Mouse (Mus musculus) heart, embryonic 15.5 days (tissue): ENCODE data around the gene Ms4a3. TPM values are rescaled to one million over a fixed set of nuclear protein-coding genes. Genes with fewer than 3 reads are reported as not detected.

Source experiments
- ATAC-seq: fragments of 200-750 bp; cut with Nextera tagmentation; replicated peaks from 2 replicates; pipeline ENCODE4 v1.8.0; 2017; ENCODE audit warnings: low read depth, moderate TSS enrichment; ENCODE audit not compliant: insufficient number of reproducible peaks, insufficient read depth, low FRiP score
- H3K27ac ChIP-seq: fragments of 300-500 bp; sonication (generic); 2 replicates; pipeline ENCODE4 v1.5.1; 2015; ENCODE audit warnings: mild to moderate bottlenecking, inconsistent platforms
- H3K27me3 ChIP-seq: fragments of 300-500 bp; sonication (generic); 2 replicates; pipeline ENCODE4 v1.6.1; 2015; ENCODE audit warnings: inconsistent platforms
- H3K36me3 ChIP-seq: fragments of 300-500 bp; sonication (generic); 2 replicates; pipeline ENCODE4 v1.6.1; 2015; ENCODE audit warnings: mild to moderate bottlenecking, inconsistent platforms
- H3K4me1 ChIP-seq: fragments of 300-500 bp; sonication (generic); replicated peaks from 2 replicates; pipeline ENCODE4 v1.6.1; 2015; ENCODE audit warnings: inconsistent platforms
- H3K4me2 ChIP-seq: fragments of 300-500 bp; sonication (generic); 2 replicates; pipeline ENCODE4 v1.6.1; 2015; ENCODE audit warnings: inconsistent platforms, mild to moderate bottlenecking, moderate library complexity
- H3K4me3 ChIP-seq: fragments of 300-500 bp; sonication (generic); 2 replicates; pipeline ENCODE4 v1.5.1; 2015; ENCODE audit warnings: mild to moderate bottlenecking, inconsistent platforms
- H3K9ac ChIP-seq: fragments of 300-500 bp; sonication (generic); 2 replicates; pipeline ENCODE4 v1.6.1; 2015; ENCODE audit warnings: mild to moderate bottlenecking, inconsistent platforms
- H3K9me3 ChIP-seq: fragments of 300-500 bp; sonication (generic); replicated peaks from 2 replicates; pipeline ENCODE4 v1.6.1; 2016; ENCODE audit warnings: inconsistent platforms
- WGBS: fragments of 180-500 bp; shearing (Covaris S2); methylation state at CpG from one replicate; pipeline ENCODE4 v1.1.7; 2015; ENCODE audit warnings: mixed read lengths; 5-methylcytosine and 5-hydroxymethylcytosine counted together
- polyA plus RNA-seq: library from polyadenylated mRNA; unstranded; fragments of >200 nt; fragmentation: Nextera tagmentation; extraction: Ambion mirVana; gene quantifications from 2 replicates; pipeline ENCODE4 v1.2.1, GENCODE M21; 2015

Gene Ms4a3
- polyA plus RNA-seq, 1 experiment from 2014 or later, result not detected

DNA sequence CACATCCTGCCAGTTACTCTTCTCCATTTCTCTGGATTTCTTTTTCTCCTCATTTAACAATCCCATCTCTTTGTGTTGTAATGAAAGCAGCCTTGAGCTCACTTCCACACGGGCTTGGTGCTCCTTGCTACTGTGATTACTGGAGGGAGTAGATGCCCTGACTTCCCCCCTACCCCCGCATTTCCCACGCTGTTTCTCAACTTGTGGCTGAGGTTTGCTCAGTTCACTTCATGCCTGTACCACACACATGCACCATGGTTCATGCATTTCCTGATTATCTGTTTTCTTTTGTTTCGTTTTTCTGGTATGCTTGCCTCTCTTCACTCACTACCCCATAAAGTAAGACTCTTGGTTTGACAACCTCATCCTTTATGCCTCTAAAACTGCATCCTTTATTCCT lies 51.4 kb downstream of the Ms4a3 start:
- no peak for ATAC-seq
- Histone ChIP-seq H3K36me3 (no peaks in the 10 kb centered on the region), H3K4me2 (no peak overlapping the region), H3K9ac (no peak overlapping the region), H3K9me3 (no peaks in the 10 kb centered on the region), H3K4me1 (no peaks in the 10 kb centered on the region), H3K4me3 (no peak overlapping the region), H3K27ac (no peak overlapping the region), H3K27me3 (no peaks in the 10 kb centered on the region)
- 55% methylated on average over 4 of the region's 4 CpGs for whole genome bisulfite sequencing

Other genes starting within 250 kb of the Ms4a3 start
- 1.1 and 1.4 TPM in 2 replicates for gene Ms4a4c, start 236.1 kb downstream of the Ms4a3 start, polyA plus RNA-seq
- gene Ms4a4b, start 197.3 kb downstream of the Ms4a3 start, polyA plus RNA-seq, result 0.16 and 1.5 TPM in 2 replicates
- 4.5 and 5.8 TPM in 2 replicates for gene Ms4a6c, start 171.5 kb downstream of the Ms4a3 start, polyA plus RNA-seq
- not detected in 2 replicates for gene Gm8369, start 154.9 kb downstream of the Ms4a3 start, polyA plus RNA-seq
- gene Ms4a6b, start 124.3 kb downstream of the Ms4a3 start, polyA plus RNA-seq, result 3.6 and 7.2 TPM in 2 replicates
- gene Ms4a4d, start 104.0 kb downstream of the Ms4a3 start, polyA plus RNA-seq, result 0.56 and 0.63 TPM in 2 replicates
- 3.7 and 5.3 TPM in 2 replicates for gene Ms4a6d, start 36.0 kb downstream of the Ms4a3 start, polyA plus RNA-seq
- 0.05 TPM in 1 of 2 replicates, not detected in the other for gene Ms4a2, start 17.1 kb downstream of the Ms4a3 start, polyA plus RNA-seq
- gene Oosp2, start 19.7 kb upstream of the Ms4a3 start, polyA plus RNA-seq, result not detected in 2 replicates
- not detected in 2 replicates for gene Oosp1, start 50.3 kb upstream of the Ms4a3 start, polyA plus RNA-seq
- gene Oosp3, start 56.2 kb upstream of the Ms4a3 start, polyA plus RNA-seq, result not detected in 2 replicates
- not detected in 2 replicates for gene Gif, start 106.7 kb upstream of the Ms4a3 start, polyA plus RNA-seq
- gene Mrpl16, start 129.5 kb upstream of the Ms4a3 start, polyA plus RNA-seq, result 59.4 and 66.6 TPM in 2 replicates
- gene Stx3, start 178.6 kb upstream of the Ms4a3 start, polyA plus RNA-seq, result 4.3 and 5.9 TPM in 2 replicates
- gene Olfr1417, start 198.4 kb upstream of the Ms4a3 start, polyA plus RNA-seq, result not detected in 2 replicates
- gene Olfr1418, start 220.2 kb upstream of the Ms4a3 start, polyA plus RNA-seq, result not detected in 2 replicates
- gene Olfr1419, start 234.3 kb upstream of the Ms4a3 start, polyA plus RNA-seq, result not detected in 2 replicates
- gene Olfr1420, start 245.7 kb upstream of the Ms4a3 start, polyA plus RNA-seq, result 0.05 and 0.28 TPM in 2 replicates